Mouse (Mus musculus): ENCODE data around the gene Ush1g. TPM values are rescaled to one million over a fixed set of nuclear protein-coding genes. Genes with fewer than 3 reads are reported as not detected.

The Ush1g gene
- total and polyA plus RNA-seq, 2 experiments from 2014 or later: 0.06 to 0.33 TPM

DNA sequence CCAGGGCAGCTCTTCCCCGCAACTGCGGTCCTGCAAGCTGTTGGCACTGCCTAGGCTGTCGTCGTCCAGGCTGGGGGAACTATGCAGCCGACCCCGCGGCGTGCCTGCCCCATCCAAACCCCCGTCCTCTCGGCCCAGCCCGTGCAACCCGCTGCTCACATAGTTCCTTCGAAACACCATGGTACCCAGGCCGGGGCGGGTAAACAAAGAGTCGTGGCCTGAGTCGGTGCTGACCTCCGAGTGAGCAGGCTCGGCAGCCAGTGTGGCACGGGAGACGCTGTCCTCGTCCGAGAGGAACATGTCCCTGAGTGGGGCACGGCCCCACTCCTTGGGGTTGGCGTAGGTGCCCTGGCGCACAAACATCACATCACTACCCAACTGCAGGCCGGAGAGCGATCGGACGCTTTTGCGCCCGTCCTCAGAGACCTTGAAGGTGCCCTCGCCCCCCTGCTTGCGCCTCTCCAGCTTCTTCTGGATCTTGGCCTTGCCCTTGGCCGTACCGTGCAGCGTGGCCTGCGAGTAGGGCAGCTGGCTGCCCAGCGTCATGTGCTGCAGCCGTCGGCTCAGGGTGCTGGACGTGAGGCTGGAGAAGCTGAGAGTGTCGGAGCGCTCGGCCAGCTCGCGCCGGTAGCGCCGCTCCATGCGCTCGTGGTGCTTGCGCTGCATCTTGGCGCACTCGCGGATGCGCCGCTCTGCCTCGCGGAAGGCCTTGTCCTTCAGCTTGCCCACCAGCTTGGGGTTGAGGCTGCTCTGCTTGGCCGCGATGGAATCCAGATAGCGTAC is 3.4 kb downstream of the Ush1g start:
- no peak for TF ChIP-seq CTCF (IDR thresholded peaks at IDR 0.05; ENCODE audit: low read depth)
- H3K36me3 ChIP-seq (ENCODE audit: insufficient read depth): no peaks in the 10 kb centered on the region
- no peak overlapping the region for H3K27ac ChIP-seq (ENCODE audit: low read depth, low read length)
- no peaks in the 10 kb centered on the region for H3K4me1 ChIP-seq (ENCODE audit: insufficient read depth)
- H3K9ac ChIP-seq: no peak overlapping the region
- H3K9me3 ChIP-seq (ENCODE audit: low read length): no peaks in the 10 kb centered on the region
- DNase-seq: peak; percentile 24
- WGBS: 3% methylated on average over 63 of the region's 63 CpGs
- ATAC-seq: no peak
- no peak overlapping the region; the same call in 1 of the 2 replicates for H3K4me3 ChIP-seq (ENCODE audit: low read depth, low read length)
- H3K27me3 ChIP-seq (ENCODE audit: insufficient read depth, low read length): peaks cover 86% of the 10 kb centered on the region
- H3K4me2 ChIP-seq (ENCODE audit: low read depth): no peak overlapping the region

DNA sequence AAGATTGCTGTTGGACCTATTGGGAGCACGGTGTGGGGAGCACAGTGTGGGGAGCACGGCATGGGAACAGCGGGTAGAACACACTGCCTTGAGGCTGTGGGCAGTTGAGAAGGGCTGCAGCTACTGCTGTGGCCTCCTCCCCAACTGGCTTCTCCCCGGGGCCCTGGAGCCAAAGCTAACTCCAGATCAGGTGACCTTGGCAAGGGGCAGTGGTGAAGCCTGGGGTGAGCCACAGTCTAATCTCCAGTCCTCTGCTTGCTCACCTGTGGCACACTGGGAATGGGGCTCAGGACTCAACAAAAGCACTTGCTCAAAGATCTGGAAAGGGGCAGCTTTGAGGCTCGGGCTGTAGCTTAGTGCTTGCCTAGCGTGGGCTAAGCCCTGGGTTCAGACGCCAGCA is 4.6 kb downstream of the Ush1g start:
- H3K9me3 ChIP-seq (ENCODE audit: low read length): no peaks in the 10 kb centered on the region
- WGBS: 48% methylated on average over 7 of the region's 7 CpGs
- no peak for TF ChIP-seq CTCF (IDR thresholded peaks at IDR 0.05; ENCODE audit: low read depth)

DNA sequence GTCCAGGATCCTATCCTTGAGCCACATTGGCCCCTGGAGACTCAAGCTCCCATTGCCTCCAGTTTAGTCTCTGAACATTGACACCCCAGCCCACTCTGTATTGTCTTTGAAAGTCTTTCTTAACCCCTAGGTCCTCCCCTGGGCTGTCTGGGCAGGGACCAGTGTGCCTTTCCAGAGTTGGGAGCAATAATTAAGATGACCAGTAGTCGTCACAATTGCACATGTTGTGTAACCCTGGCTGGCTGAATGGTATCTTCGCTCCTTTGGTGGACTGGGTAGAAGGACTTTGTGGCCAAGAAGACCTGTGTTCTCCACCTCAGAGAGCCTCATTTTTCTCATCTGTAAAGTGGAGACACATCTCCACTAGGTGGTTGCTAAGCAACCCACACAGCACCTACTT is 7.6 kb downstream of the Ush1g start:
- 41% methylated on average over 2 of the region's 2 CpGs for WGBS
- Histone ChIP-seq H3K9me3 (ENCODE audit: low read length) (no peaks in the 10 kb centered on the region), H3K4me3 (ENCODE audit: low read depth, low read length) (no peak overlapping the region), H3K4me1 (ENCODE audit: insufficient read depth) (no peaks in the 10 kb centered on the region), H3K27ac (ENCODE audit: low read depth, low read length) (no peak overlapping the region), H3K9ac (no peak overlapping the region), H3K36me3 (ENCODE audit: insufficient read depth) (no peaks in the 10 kb centered on the region), H3K27me3 (ENCODE audit: insufficient read depth, low read length) (peaks cover 48% of the 10 kb centered on the region), H3K4me2 (ENCODE audit: low read depth) (no peak overlapping the region)
- peak; percentile 24; the same call in 1 of the 2 replicates for TF ChIP-seq CTCF (IDR thresholded peaks at IDR 0.05; ENCODE audit: low read depth)
- DNase-seq: no peak
- no peak for ATAC-seq

More for the DNA sequence above, 4.6 kb downstream of the Ush1g start:
- ATAC-seq (no peak), DNase-seq (no peak)
- Histone ChIP-seq H3K4me3 (ENCODE audit: low read depth, low read length) (no peak overlapping the region), H3K4me1 (ENCODE audit: insufficient read depth) (no peaks in the 10 kb centered on the region), H3K27me3 (ENCODE audit: insufficient read depth, low read length) (peaks cover 74% of the 10 kb centered on the region), H3K36me3 (ENCODE audit: insufficient read depth) (no peaks in the 10 kb centered on the region), H3K9ac (no peak overlapping the region), H3K27ac (ENCODE audit: low read depth, low read length) (no peak overlapping the region), H3K4me2 (ENCODE audit: low read depth) (no peak overlapping the region)

DNA sequence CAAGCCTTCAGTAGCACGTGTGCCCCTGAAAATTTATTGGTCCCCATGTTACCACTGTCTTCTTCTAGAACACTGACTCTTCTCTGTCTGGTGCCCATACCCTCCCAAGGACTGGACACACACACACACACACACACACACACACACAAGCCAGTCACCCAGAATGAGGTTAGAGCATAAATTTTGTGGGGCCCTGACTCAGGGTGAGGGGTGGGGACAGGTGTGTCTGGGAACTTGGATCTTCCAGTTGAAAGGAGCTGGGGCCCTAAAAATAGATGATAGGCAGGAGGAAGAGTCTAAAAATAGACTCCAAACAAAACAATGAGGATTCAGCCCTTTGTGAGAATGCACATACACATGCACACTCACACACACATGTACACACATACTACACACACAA is 13.1 kb downstream of the Ush1g start:
- H3K27ac ChIP-seq (ENCODE audit: low read depth, low read length): no peak overlapping the region
- TF ChIP-seq CTCF (IDR thresholded peaks at IDR 0.05; ENCODE audit: low read depth): no peak
- no peaks in the 10 kb centered on the region for H3K36me3 ChIP-seq (ENCODE audit: insufficient read depth)
- H3K9ac ChIP-seq: no peak overlapping the region
- DNase-seq (no peak), ATAC-seq (no peak)
- H3K9me3 ChIP-seq (ENCODE audit: low read length): no peaks in the 10 kb centered on the region
- 78% methylated on average over 1 of the region's 1 CpGs for WGBS
- no peaks in the 10 kb centered on the region; the same call in 1 of the 2 replicates for H3K27me3 ChIP-seq (ENCODE audit: insufficient read depth, low read length)
- no peak overlapping the region for H3K4me2 ChIP-seq (ENCODE audit: low read depth)
- H3K4me3 ChIP-seq (ENCODE audit: low read depth, low read length): no peak overlapping the region
- no peaks in the 10 kb centered on the region for H3K4me1 ChIP-seq (ENCODE audit: insufficient read depth)

DNA sequence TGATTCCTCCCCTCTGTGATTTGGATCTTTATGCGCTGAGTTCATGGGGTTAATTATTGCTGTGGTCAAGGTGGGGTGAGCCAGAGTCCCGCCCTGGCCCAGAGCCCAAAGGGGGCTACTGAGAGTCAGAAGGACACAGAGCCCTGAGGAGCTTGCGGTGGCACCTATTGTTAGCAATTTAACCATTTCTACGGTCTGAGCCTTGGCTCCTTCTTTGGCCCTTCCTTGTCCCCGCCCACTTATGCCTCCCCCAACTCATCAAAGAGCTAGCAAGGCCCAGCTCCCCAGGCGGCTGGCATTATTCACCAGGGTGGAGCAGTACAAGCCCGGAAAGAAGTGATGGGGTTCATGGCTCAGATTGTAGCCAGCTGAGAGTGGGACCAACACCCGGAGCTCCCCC is 15.0 kb downstream of the Ush1g start, which contains the start of gene Otop2:
TSS of gene Otop2 (plus strand) at position 301 of the 400 bp plus-strand sequence.
- DNase-seq (no peak), ATAC-seq (no peak)
- Histone ChIP-seq H3K27me3 (ENCODE audit: insufficient read depth, low read length) (no peaks in the 10 kb centered on the region; the same call in 1 of the 2 replicates), H3K9me3 (ENCODE audit: low read length) (no peaks in the 10 kb centered on the region), H3K9ac (no peak within 1 kb of the TSS), H3K27ac (ENCODE audit: low read depth, low read length) (no peak within 1 kb of the TSS), H3K4me3 (ENCODE audit: low read depth, low read length) (no peak within 1 kb of the TSS), H3K36me3 (ENCODE audit: insufficient read depth) (no peaks in the 10 kb centered on the region), H3K4me2 (ENCODE audit: low read depth) (no peak within 1 kb of the TSS), H3K4me1 (ENCODE audit: insufficient read depth) (no peaks in the 10 kb centered on the region)
- WGBS: 19% methylated on average over 8 of the region's 8 CpGs
- TF ChIP-seq CTCF (IDR thresholded peaks at IDR 0.05; ENCODE audit: low read depth): no peak

DNA sequence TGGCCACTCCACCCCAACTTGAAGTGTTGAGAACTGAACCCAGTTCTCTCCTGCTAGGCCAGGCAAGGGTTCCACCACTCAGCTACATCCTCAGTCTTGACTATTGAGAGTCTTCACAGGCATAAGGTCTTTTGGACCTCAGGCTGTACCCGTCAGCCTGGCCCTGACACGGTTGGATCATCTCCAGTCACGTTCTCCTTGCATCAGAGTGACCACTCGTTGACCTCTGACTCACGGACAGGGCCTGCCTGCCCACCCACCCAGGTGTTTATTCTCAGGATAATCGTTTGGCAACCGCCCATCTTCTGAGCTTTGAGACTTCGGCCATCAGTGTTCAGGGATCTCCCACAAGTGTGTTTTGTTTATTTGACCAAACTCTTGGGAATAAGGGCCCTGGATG is 18.7 kb downstream of the Ush1g start:
- H3K27me3 ChIP-seq (ENCODE audit: insufficient read depth, low read length): no peaks in the 10 kb centered on the region
- no peak overlapping the region for H3K27ac ChIP-seq (ENCODE audit: low read depth, low read length)
- 82% methylated on average over 8 of the region's 8 CpGs for WGBS
- no peaks in the 10 kb centered on the region for H3K36me3 ChIP-seq (ENCODE audit: insufficient read depth)
- H3K4me3 ChIP-seq (ENCODE audit: low read depth, low read length): no peak overlapping the region
- TF ChIP-seq CTCF (IDR thresholded peaks at IDR 0.05; ENCODE audit: low read depth): no peak
- H3K9me3 ChIP-seq (ENCODE audit: low read length): no peaks in the 10 kb centered on the region
- H3K9ac ChIP-seq: no peak overlapping the region
- DNase-seq (no peak), ATAC-seq (no peak)
- no peak overlapping the region for H3K4me2 ChIP-seq (ENCODE audit: low read depth)
- H3K4me1 ChIP-seq (ENCODE audit: insufficient read depth): no peaks in the 10 kb centered on the region

DNA sequence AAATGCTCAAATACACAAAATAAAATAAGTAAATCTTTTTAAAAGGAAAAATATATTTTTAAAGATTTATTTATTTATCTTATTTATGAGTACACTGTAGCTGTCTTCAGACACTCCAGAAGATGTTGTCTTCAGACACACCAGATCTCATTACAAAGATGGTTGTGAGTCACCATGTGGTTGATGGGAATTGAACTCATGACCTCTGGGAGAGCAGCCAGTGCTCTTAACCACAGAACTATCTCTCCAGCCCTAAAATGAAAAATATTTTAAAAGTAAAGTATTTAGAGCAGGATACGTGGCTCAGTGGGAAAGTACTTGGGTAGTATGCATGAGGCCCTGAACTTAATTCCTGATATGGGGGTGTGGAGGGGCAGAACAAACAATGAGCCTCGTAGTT is 20.5 kb downstream of the Ush1g start:
- Histone ChIP-seq H3K4me1 (ENCODE audit: insufficient read depth) (peaks cover 5% of the 10 kb centered on the region), H3K27ac (ENCODE audit: low read depth, low read length) (no peak overlapping the region), H3K4me2 (ENCODE audit: low read depth) (no peak overlapping the region), H3K4me3 (ENCODE audit: low read depth, low read length) (no peak overlapping the region), H3K9me3 (ENCODE audit: low read length) (no peaks in the 10 kb centered on the region), H3K36me3 (ENCODE audit: insufficient read depth) (no peaks in the 10 kb centered on the region), H3K27me3 (ENCODE audit: insufficient read depth, low read length) (no peaks in the 10 kb centered on the region), H3K9ac (no peak overlapping the region)
- 87% methylated on average over 2 of the region's 2 CpGs for WGBS
- TF ChIP-seq CTCF (IDR thresholded peaks at IDR 0.05; ENCODE audit: low read depth): no peak
- ATAC-seq (no peak), DNase-seq (no peak)

Data from forebrain, postnatal 0 days (tissue).